Mouse (Mus musculus) liver, embryonic 14.5 days (tissue): ENCODE data around the gene Mrm2.

Experiments used
- CTCF ChIP-seq: IDR thresholded peaks from 2 replicates; pipeline ENCODE4 v1.5.1; 2016; ENCODE audit warnings: antibody characterized with exemption, low read depth, control low read depth
- EP300 ChIP-seq: IDR thresholded peaks from 2 replicates; pipeline ENCODE4 v1.6.1; 2016; ENCODE audit warnings: antibody characterized with exemption, low read depth

DNA sequence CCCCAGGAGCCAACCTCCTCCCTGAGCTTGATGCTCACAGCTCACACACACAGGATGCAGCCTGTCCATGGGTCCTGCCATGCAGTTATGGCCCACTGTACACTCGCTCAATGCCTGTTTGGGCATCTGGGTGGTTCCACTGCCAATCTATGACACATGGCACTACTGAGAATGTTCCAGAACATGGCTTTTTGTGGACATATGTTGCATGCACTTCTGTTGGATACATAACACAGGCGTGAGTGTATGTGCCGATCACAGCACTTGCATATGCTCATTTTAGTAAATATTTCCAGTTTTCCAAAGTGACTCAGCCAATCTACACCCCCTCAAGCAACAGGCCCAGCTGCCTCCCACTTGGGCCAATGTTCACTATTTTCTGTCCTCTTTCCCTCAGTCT, 40.0 kb upstream of the Mrm2 start:
- TF ChIP-seq CTCF = no peak
- no peak for TF ChIP-seq EP300
